Mouse (Mus musculus) neutrophil, adult 5-6 weeks (primary cell): ENCODE measurements around the gene Saa4. TPM values are rescaled to one million over a fixed set of nuclear protein-coding genes. Genes with fewer than 3 reads are reported as not detected.
"Not testable (repeated sequence)": the region's sequence is repeated elsewhere in the genome, so short reads cannot be mapped to it uniquely, and the experiment has no call there.

Source experiments
- ATAC-seq: fragments of 151-379, 151-347 bp; 2 replicates; pipeline ENCODE4 v1.8.0; 2017; ENCODE audit warnings: mild to moderate bottlenecking, moderate TSS enrichment; ENCODE audit not compliant: insufficient number of reproducible peaks, poor library complexity, low FRiP score, severe bottlenecking; ENCODE audit errors: extremely low read depth
- total RNA-seq: library from RNA; stranded (forward); fragments of 200-1000 nt; gene quantifications from 2 replicates; pipeline ENCODE4 v1.2.3, GENCODE M21; 2017

The Saa4 gene
- not detected in 2 replicates for total RNA-seq

- ATAC-seq = no peak
Measured at GRCm38 (mm10) chr7:46732458-46732857, at the start of gene Saa4. TSS of gene Saa4 (minus strand) at chr7:46732603.

GRCm38 (mm10) chr7:46770706-46771105, 38.3 kb upstream of the Saa4 start:
- peak; percentile 51; the same call in 1 of the 2 replicates for ATAC-seq

- no peak for ATAC-seq
Measured at GRCm38 (mm10) chr7:46768451-46768850, 36.0 kb upstream of the Saa4 start.

GRCm38 (mm10) chr7:46767371-46767770, 35.0 kb upstream of the Saa4 start:
- ATAC-seq = no peak

- no peak for ATAC-seq
Measured at GRCm38 (mm10) chr7:46764672-46765071, 32.3 kb upstream of the Saa4 start.

GRCm38 (mm10) chr7:46762601-46763000, 30.2 kb upstream of the Saa4 start:
- no peak for ATAC-seq

GRCm38 (mm10) chr7:46761049-46761795, 28.8 kb upstream of the Saa4 start:
- ATAC-seq = no peak

- no peak for ATAC-seq
Measured at GRCm38 (mm10) chr7:46751490-46751889, 19.1 kb upstream of the Saa4 start, which contains the start of gene Saa2. TSS of gene Saa2 (plus strand) at chr7:46751790.

- no peak for ATAC-seq
Measured at GRCm38 (mm10) chr7:46748459-46748858, 16.1 kb upstream of the Saa4 start.

GRCm38 (mm10) chr7:46746381-46746780, 14.0 kb upstream of the Saa4 start:
- no peak for ATAC-seq

GRCm38 (mm10) chr7:46745816-46746215, 13.4 kb upstream of the Saa4 start:
- no peak for ATAC-seq

GRCm38 (mm10) chr7:46742880-46743279, 10.5 kb upstream of the Saa4 start, which contains the start of gene Saa1:
TSS of gene Saa1 (minus strand) at chr7:46742980.
- not testable (repeated sequence) for ATAC-seq

GRCm38 (mm10) chr7:46740041-46740440, 7.6 kb upstream of the Saa4 start:
- ATAC-seq = not testable (repeated sequence)

GRCm38 (mm10) chr7:46738561-46739460, 6.4 kb upstream of the Saa4 start:
- no peak for ATAC-seq

- ATAC-seq = no peak
Measured at GRCm38 (mm10) chr7:46734983-46735382, 2.6 kb upstream of the Saa4 start.

GRCm38 (mm10) chr7:46727584-46727983, 4.8 kb downstream of the Saa4 start:
- no peak for ATAC-seq

- ATAC-seq = no peak
Measured at GRCm38 (mm10) chr7:46724396-46724795, 8.0 kb downstream of the Saa4 start.

- no peak for ATAC-seq
Measured at GRCm38 (mm10) chr7:46723849-46724248, 8.6 kb downstream of the Saa4 start.

- ATAC-seq = no peak
Measured at GRCm38 (mm10) chr7:46723354-46723753, 9.0 kb downstream of the Saa4 start.

GRCm38 (mm10) chr7:46720460-46720859, 11.9 kb downstream of the Saa4 start:
- no peak for ATAC-seq
